9 mouse cellular contexts compared by ENCODE assay signal in the genomic region with DNA sequence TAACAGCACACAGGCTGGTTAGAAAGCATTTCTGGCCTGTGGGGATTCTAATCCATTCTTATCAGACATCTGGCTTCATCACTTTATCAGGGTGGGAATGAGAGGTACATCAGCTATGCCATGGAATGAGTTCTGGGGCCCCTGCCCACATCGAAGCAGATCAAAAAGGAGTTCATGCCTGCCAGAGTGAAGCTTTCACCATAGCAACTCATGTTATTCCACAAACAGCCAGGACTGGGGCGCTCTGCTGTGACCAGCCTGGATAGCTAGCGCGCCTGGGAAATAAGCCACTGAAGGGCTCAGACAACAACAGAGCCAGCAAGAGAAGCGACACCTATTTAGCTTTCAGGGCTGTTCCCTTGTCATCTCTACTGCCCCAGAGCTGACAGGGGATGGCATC. TPM values are rescaled to one million over a fixed set of nuclear protein-coding genes. Genes with fewer than 3 reads are reported as not detected.
DNase-seq lines count a peak whose midpoint lies in the region; TF ChIP-seq lines count a peak whose summit lies in the region.
"Had no signal": no experiment of that assay in that cellular context is flagged by ENCODE, and none has a peak within 500 bp of the region (broad histone marks: within the 10 kb centered on the region; RNA-seq: fewer than 3 reads in every experiment).

No protein-coding gene starts in this region.

- intact Hi-C loops in gastrocnemius, adult 2 months (cut with DNase I) = no loop called here

- TF ChIP-seq CTCF in gastrocnemius, adult 2 months (IDR thresholded peaks at IDR 0.05) = peak; percentile 3; the same call in 1 of the 2 replicates

- H3K4me3 ChIP-seq in gastrocnemius, adult 2 months = peak overlapping the region; percentile 11; the same call in 1 of the 2 replicates

- peak; percentile 34 for DNase-seq in gastrocnemius, adult 2 months
- no peak for DNase-seq in gastrocnemius, postnatal 25 days
- peak; percentile 34 for DNase-seq in right cerebral cortex, postnatal 4 days
- no peak for DNase-seq in right cerebral cortex, postnatal 14 days
- peak; percentile 53 to 74 for DNase-seq in kidney, postnatal 4 days
- DNase-seq in liver = no peak
- DNase-seq in natural killer cell, adult 2 months (ENCODE audit: low spot score in 2 of 2) = no peak
- no peak for DNase-seq in thymus, postnatal 10 days (ENCODE audit: low spot score in 2 of 2)
- DNase-seq: adrenal gland, adult 8-10 months had no signal

- peak overlapping the region; percentile 75 for H3K27ac ChIP-seq in gastrocnemius, adult 2 months

RNA-seq across cellular contexts. Expression of a gene that starts 4.8 kb away (rescaled TPM):
- 1 to 10 TPM; 2.6 to 3.4 TPM for total RNA-seq in gastrocnemius, adult 2 months (2021)
- total RNA-seq in gastrocnemius, postnatal 25 days (2021) = 1 to 10 TPM; 4.4 to 5.7 TPM

Comparison
In these comparisons a context has a peak if more than half of its experiments do, and no peak if none do; other contexts are left out.
1. DNase-seq: peak in gastrocnemius, adult 2 months (single experiment), right cerebral cortex, postnatal 4 days (single experiment) and kidney, postnatal 4 days (2 of 2); none in gastrocnemius, postnatal 25 days (single experiment), right cerebral cortex, postnatal 14 days (single experiment), liver (single experiment), natural killer cell, adult 2 months (0 of 2) and thymus, postnatal 10 days (0 of 2).